Mouse (Mus musculus) brain, embryonic 14.5 days (tissue): ENCODE measurements around the gene Adamts16.

ENCODE experiments used
- CTCF ChIP-seq: fragments of 200-500 bp; IDR thresholded peaks from 2 replicates; pipeline ENCODE4 v1.5.1; 2012; ENCODE audit warnings: inconsistent platforms, mild to moderate bottlenecking, moderate library complexity, borderline replicate concordance; ENCODE audit not compliant: insufficient read depth, insufficient read length; ENCODE audit errors: extremely low read depth
- POLR2A ChIP-seq: fragments of 200-500 bp; IDR thresholded peaks from 2 replicates; pipeline ENCODE4 v1.6.1; 2012; ENCODE audit warnings: mild to moderate bottlenecking, inconsistent platforms, borderline replicate concordance; ENCODE audit not compliant: poor library complexity, insufficient read depth, insufficient read length, severe bottlenecking; ENCODE audit errors: extremely low read depth

DNA sequence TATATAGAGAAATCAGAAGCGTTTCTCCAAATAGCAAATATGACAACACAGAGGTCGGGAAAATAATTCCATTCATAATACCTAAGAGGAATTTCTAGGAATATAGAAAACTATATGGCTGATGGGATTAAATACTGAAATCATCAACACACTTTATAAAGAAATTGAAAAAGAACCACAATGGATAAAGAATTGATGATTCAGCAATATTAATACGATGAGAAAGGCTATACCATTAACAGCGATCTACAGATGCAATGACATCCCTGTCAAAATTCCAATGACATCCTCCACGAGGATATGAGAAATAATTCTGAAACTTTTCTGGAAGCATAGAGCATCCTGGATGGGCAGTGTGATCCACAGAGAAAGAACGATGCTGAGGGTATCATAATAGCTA lies 76.9 kb downstream of the Adamts16 start:
- no peak for TF ChIP-seq POLR2A
- TF ChIP-seq CTCF = no peak
